Mouse (Mus musculus) kidney, adult 2 months (tissue): ENCODE data around the gene Slc25a30.

Experiments
- CTCF ChIP-seq: fragments of 200-500 bp; conservative IDR thresholded peaks from 2 replicates; pipeline ENCODE4 v1.5.1; 2011; ENCODE audit warnings: low read depth, mild to moderate bottlenecking, control low read depth, low read length, moderate library complexity, mixed read lengths; ENCODE audit not compliant: insufficient read depth, insufficient read length
- POLR2A ChIP-seq: fragments of 200-500 bp; IDR thresholded peaks from one replicate; pipeline ENCODE4 v1.6.1; 2011; ENCODE audit warnings: low read depth, low read length, control low read depth

DNA sequence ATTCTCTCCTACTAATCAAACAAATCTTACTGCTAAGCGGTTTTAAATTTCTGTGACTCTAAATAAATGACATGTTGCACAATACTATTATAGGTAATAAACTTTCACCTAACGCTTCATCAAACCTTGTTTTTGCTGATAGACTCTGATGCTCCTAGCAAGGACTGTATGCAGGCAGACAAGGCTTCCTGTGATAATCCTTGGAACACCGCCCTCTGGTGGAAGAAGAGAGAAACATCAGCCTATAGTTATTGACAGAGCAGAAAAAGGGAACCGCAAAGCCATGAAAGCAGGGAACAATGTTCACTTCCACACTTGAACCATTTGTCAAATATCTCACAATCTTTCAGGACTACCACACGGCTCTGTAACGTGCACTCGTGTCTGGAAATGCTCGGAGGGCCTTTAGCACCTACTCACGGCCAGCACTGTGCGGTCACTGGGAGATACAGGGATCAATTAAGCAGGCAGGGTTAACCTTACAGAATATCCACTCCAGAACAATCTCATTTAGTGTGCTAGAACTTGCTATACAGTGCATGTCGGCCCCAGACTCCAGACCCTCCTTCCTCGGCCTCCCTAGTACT, 64.8 kb downstream of the Slc25a30 start:
- peak; percentile 62 for TF ChIP-seq CTCF
- no peak for TF ChIP-seq POLR2A
